Mouse (Mus musculus) limb, embryonic 14.5 days (tissue): ENCODE data around the gene Gm12794. TPM values are rescaled to one million over a fixed set of nuclear protein-coding genes. Genes with fewer than 3 reads are reported as not detected.
"Not testable (repeated sequence)": the region's sequence is repeated elsewhere in the genome, so short reads cannot be mapped to it uniquely, and the experiment has no call there.

Experiments
- ATAC-seq: fragments of 200-750 bp; cut with Nextera tagmentation; 2 replicates; pipeline ENCODE4 v1.8.0; 2017; ENCODE audit warnings: low read depth, moderate number of reproducible peaks, moderate TSS enrichment; ENCODE audit not compliant: low FRiP score
- DNase-seq: peaks from one replicate; pipeline ENCODE4 v3.0.0-alpha.2; 2015; ENCODE audit warnings: low spot score
- H3K27ac ChIP-seq: fragments of 300-500 bp; sonication (generic); replicated peaks from 2 replicates; pipeline ENCODE4 v1.5.1; 2014; ENCODE audit warnings: low read depth, mild to moderate bottlenecking, low read length, moderate library complexity, mixed read lengths
- H3K27me3 ChIP-seq: fragments of 300-500 bp; sonication (generic); 2 replicates; pipeline ENCODE4 v1.6.1; 2014; ENCODE audit warnings: low read length, mixed read lengths; ENCODE audit not compliant: control insufficient read depth, insufficient read depth
- H3K36me3 ChIP-seq: fragments of 300-500 bp; sonication (generic); 2 replicates; pipeline ENCODE4 v1.6.1; 2014; ENCODE audit warnings: mild to moderate bottlenecking, low read length, moderate library complexity, mixed read lengths; ENCODE audit not compliant: control insufficient read depth, insufficient read depth
- H3K4me1 ChIP-seq: fragments of 300-500 bp; sonication (generic); 2 replicates; pipeline ENCODE4 v1.6.1; 2014; ENCODE audit warnings: antibody characterized with exemption, low read length, mixed read lengths; ENCODE audit not compliant: control insufficient read depth, insufficient read depth
- H3K4me2 ChIP-seq: fragments of 300-500 bp; sonication (generic); replicated peaks from 2 replicates; pipeline ENCODE4 v1.6.1; 2014; ENCODE audit warnings: low read depth, mild to moderate bottlenecking, low read length, moderate library complexity; ENCODE audit not compliant: severe bottlenecking
- H3K4me3 ChIP-seq: fragments of 300-500 bp; sonication (generic); replicated peaks from 2 replicates; pipeline ENCODE4 v1.5.1; 2014; ENCODE audit warnings: low read length
- H3K9ac ChIP-seq: fragments of 300-500 bp; sonication (generic); 2 replicates; pipeline ENCODE4 v1.6.1; 2014; ENCODE audit warnings: mild to moderate bottlenecking, low read depth, low read length, moderate library complexity; ENCODE audit not compliant: severe bottlenecking
- H3K9me3 ChIP-seq: fragments of 300-500 bp; sonication (generic); 2 replicates; pipeline ENCODE4 v1.6.1; 2016; ENCODE audit warnings: low read length; ENCODE audit not compliant: control insufficient read depth
- POLR2A ChIP-seq: fragments of 200-500 bp; IDR thresholded peaks from 2 replicates; pipeline ENCODE4 v1.8.0; 2012; ENCODE audit warnings: inconsistent platforms, mild to moderate bottlenecking, moderate library complexity, borderline replicate concordance; ENCODE audit not compliant: insufficient read depth, insufficient read length; ENCODE audit errors: extremely low read depth
- WGBS: fragments of 180-500 bp; shearing (Covaris S2); extraction: QIAGEN DNeasy Blood & Tissue Kit; methylation state at CpG from one replicate; pipeline ENCODE4 v1.1.7; 2014; 5-methylcytosine and 5-hydroxymethylcytosine counted together
- polyA plus RNA-seq, 2 experiments: library from polyadenylated mRNA; depleted of rRNA in 1 of 2; stranded (reverse) in 1 of 2; unstranded in 1 of 2; fragments of >200 nt; fragmentation: Nextera tagmentation in 1 of 2; extraction: Ambion mirVana in 1 of 2; gene quantifications; 2 replicates each; pipeline versions ENCODE4 v1.2.1 to v1.2.3; 2012 to 2014

Gene Gm12794
- polyA plus RNA-seq (2012; rRNA removed) (not detected in 2 replicates), polyA plus RNA-seq (2014; fragmentation: Nextera tagmentation; extraction: Ambion mirVana) (not detected in 2 replicates)

DNA sequence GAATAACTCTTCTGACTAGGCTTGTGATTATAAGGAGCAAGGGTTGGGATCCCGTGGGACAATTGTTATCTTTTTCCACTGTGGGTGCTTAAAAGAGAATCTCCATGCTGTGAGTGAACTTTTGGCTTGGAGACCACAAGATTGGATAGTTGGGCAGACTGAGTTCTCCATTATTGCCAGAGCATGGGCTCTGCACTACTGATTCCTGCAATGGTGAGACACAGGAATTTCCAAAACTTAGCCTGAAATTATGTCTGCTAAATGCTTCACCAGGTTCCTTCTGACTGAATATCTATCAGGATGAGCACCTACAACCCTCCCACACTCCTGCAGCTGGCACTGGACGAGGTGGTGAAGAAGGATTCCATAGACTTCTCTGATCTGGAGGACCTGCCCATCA lies at the start of gene Gm12794:
Gene Gm12794 (plus strand): TSS at position 301 of the 400 bp plus-strand sequence.
- not testable (repeated sequence) for DNase-seq, ATAC-seq, H3K27ac ChIP-seq, H3K27me3 ChIP-seq, H3K36me3 ChIP-seq, H3K4me3 ChIP-seq, H3K4me2 ChIP-seq, H3K4me1 ChIP-seq, H3K9me3 ChIP-seq, H3K9ac ChIP-seq
- 75% methylated on average over 2 of the region's 2 CpGs for WGBS

DNA sequence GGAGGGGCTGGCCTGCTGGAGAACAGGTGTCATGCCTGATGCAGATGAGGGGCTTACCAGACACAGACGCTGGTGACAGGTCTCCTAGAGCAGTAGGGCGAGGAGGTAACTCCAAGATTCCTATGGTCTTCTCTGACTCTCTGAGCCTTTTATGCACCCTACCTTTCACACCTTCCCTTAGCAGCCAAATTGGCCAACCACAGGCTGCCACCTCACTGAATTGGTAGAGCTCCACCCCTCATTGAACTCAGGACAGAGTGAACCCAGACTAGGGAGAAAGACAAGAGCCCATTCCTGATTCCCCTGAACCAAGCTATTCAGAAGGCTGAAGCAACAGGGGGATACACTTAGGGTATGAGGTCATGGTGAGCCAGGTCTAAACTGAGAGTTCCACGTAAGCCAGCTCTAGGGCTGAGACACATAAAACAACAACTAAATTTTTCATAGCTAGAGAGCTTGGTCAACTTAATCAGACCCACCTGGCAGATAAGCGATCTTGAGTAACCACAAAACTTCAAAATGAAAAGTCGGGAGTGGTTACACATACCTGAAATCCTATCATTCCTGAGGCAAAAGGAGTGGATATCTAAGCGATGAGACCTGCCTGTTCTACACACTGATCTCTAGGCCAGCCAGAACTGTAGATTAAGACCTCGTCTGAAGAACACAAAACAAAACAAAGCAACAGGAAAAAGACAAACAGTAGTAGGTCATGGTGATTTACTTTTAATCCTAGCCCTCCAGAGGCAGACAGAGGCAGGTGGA lies 46.4 kb upstream of the Gm12794 start, which contains the start of gene C130073F10Rik:
Gene C130073F10Rik (minus strand): TSS at position 134 of the 765 bp plus-strand sequence.
- H3K9me3 ChIP-seq: no peaks in the 10 kb centered on the region
- no peak within 1 kb of the TSS for H3K4me2 ChIP-seq
- no peak within 1 kb of the TSS for H3K9ac ChIP-seq
- no peaks in the 10 kb centered on the region for H3K27me3 ChIP-seq
- no peak within 1 kb of the TSS for H3K4me3 ChIP-seq
- H3K4me1 ChIP-seq: no peaks in the 10 kb centered on the region
- DNase-seq (no peak), ATAC-seq (no peak)
- 77% methylated on average over 7 of the region's 7 CpGs for WGBS
- no peaks in the 10 kb centered on the region for H3K36me3 ChIP-seq
- H3K27ac ChIP-seq: no peak within 1 kb of the TSS
- TF ChIP-seq POLR2A: no peak

DNA sequence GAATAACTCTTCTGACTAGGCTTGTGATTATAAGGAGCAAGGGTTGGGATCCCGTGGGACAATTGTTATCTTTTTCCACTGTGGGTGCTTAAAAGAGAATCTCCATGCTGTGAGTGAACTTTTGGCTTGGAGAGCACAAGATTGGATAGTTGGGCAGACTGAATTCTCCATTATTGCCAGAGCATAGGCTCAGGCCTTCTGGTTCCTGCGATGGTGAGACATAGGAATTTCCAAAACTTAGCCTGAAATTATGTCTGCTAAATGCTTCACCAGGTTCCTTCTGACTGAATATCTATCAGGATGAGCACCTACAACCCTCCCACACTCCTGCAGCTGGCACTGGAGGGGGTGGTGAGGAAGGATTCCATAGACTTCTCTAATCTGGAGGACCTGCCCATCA lies 31.4 kb upstream of the Gm12794 start, which contains the start of gene Gm12800:
Gene Gm12800 (plus strand): TSS at position 301 of the 400 bp plus-strand sequence.
- not testable (repeated sequence) for H3K9me3 ChIP-seq, H3K4me2 ChIP-seq, H3K4me1 ChIP-seq, H3K27ac ChIP-seq, H3K4me3 ChIP-seq, ATAC-seq, H3K36me3 ChIP-seq, H3K27me3 ChIP-seq, H3K9ac ChIP-seq, DNase-seq
- WGBS: 91% methylated on average over 1 of the region's 2 CpGs

DNA sequence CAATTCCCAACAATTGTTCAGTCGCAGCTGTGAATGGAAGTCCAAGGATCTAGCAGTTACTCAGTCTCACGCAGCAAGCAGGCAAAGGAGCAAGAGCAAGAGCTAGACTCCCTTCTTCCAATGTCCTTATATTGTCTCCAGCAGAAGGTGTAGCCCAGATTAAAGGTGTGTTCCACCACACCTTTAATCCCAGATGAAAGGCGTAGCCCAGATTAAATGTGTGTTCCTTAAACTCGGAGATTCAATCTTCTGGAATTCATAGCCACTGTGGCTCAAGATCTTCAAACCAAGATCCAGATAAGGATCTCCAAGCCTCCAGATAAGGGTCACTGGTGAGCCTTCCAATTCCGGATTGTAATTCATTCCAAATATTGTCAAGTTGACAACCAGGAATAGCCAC lies 40.7 kb downstream of the Gm12794 start, which contains the start of gene Gm12790:
Gene Gm12790 (minus strand): TSS at position 101 of the 400 bp plus-strand sequence.
- not testable (repeated sequence) for H3K9me3 ChIP-seq, DNase-seq, H3K4me1 ChIP-seq, H3K9ac ChIP-seq, H3K4me3 ChIP-seq, H3K36me3 ChIP-seq, ATAC-seq, H3K4me2 ChIP-seq, H3K27ac ChIP-seq, H3K27me3 ChIP-seq
- no CpG with 5 or more reads among the region's 5 CpGs for WGBS

DNA sequence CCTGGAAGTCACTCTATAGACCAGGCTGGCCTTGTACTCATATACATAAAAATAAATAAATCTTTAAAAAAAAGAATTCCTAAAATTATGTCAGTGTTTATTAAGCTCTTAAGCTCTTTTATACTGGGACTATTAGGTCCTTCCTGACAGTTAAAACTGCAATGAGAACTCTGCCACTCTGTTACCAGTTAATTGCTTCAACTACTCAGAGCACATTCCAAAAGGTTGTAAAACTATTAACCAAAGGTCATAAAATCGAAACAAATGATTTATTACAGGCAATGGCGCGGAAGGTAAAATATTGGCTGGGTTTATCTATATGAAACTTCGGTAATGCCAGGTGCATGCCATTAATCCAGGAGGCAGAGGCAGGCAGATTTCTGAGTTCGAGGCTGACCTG lies 45.5 kb downstream of the Gm12794 start:
- H3K36me3 ChIP-seq: no peaks in the 10 kb centered on the region
- no peaks in the 10 kb centered on the region for H3K9me3 ChIP-seq
- H3K4me1 ChIP-seq: no peaks in the 10 kb centered on the region
- H3K9ac ChIP-seq: no peak overlapping the region
- no peak overlapping the region for H3K27ac ChIP-seq
- no peaks in the 10 kb centered on the region for H3K27me3 ChIP-seq
- DNase-seq (no peak), ATAC-seq (no peak)
- 49% methylated on average over 5 of the region's 5 CpGs for WGBS
- TF ChIP-seq POLR2A: no peak
- H3K4me2 ChIP-seq: no peak overlapping the region
- H3K4me3 ChIP-seq: no peak overlapping the region

DNA sequence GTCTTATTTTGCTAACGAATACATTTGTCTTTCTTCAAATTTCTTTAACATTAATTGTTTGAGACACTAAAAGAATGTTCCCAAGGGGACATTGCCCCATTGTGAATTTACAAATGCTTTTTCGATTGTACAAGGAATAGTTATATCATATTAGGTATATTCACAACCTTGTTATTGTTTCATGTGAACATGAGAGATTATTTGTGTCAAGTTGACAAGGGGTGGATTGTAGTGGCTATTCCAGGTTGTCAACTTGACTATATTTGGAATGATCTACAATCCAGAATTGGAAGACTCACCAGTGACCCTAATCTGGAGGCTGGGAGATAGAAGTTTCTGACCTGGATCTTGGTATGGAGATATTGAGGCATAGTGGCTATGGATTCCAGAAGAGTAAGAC lies 46.1 kb downstream of the Gm12794 start, which contains the start of gene Gm12789:
Gene Gm12789 (plus strand): TSS at position 301 of the 400 bp plus-strand sequence.
- H3K4me2 ChIP-seq, H3K36me3 ChIP-seq, DNase-seq, H3K27ac ChIP-seq, H3K9me3 ChIP-seq, H3K4me1 ChIP-seq, H3K4me3 ChIP-seq, H3K27me3 ChIP-seq, H3K9ac ChIP-seq, ATAC-seq: not testable (repeated sequence)
- WGBS: 85% methylated on average over 2 of the region's 2 CpGs

Other genes with a start within 250 kb of the Gm12794 start
- gene Lepr, start 223.0 kb upstream of the Gm12794 start, polyA plus RNA-seq (2012; rRNA removed): 10.3 and 13.0 TPM in 2 replicates
- gene Lepr, start 223.0 kb upstream of the Gm12794 start, polyA plus RNA-seq (2014; fragmentation: Nextera tagmentation; extraction: Ambion mirVana): 12.8 and 16.1 TPM in 2 replicates
- gene B020004J07Rik, start 96.4 kb upstream of the Gm12794 start, polyA plus RNA-seq (2012; rRNA removed): 0.08 TPM in 1 of 2 replicates, not detected in the other
- not detected in 2 replicates for gene B020004J07Rik, start 96.4 kb upstream of the Gm12794 start, polyA plus RNA-seq (2014; fragmentation: Nextera tagmentation; extraction: Ambion mirVana)
- 0.06 TPM in 1 of 2 replicates, not detected in the other for gene C130073F10Rik, start 46.6 kb upstream of the Gm12794 start, polyA plus RNA-seq (2012; rRNA removed)
- gene C130073F10Rik, start 46.6 kb upstream of the Gm12794 start, polyA plus RNA-seq (2014; fragmentation: Nextera tagmentation; extraction: Ambion mirVana): 0.34 TPM in 1 of 2 replicates, not detected in the other
- gene Gm12800, start 31.3 kb upstream of the Gm12794 start, polyA plus RNA-seq (2012; rRNA removed): not detected in 2 replicates
- gene Gm12800, start 31.3 kb upstream of the Gm12794 start, polyA plus RNA-seq (2014; fragmentation: Nextera tagmentation; extraction: Ambion mirVana): not detected in 2 replicates
- gene Gm12790, start 40.6 kb downstream of the Gm12794 start, polyA plus RNA-seq (2012; rRNA removed): not detected in 2 replicates
- not detected in 2 replicates for gene Gm12790, start 40.6 kb downstream of the Gm12794 start, polyA plus RNA-seq (2014; fragmentation: Nextera tagmentation; extraction: Ambion mirVana)
- gene Gm12789, start 46.2 kb downstream of the Gm12794 start, polyA plus RNA-seq (2012; rRNA removed): not detected in 2 replicates
- gene Gm12789, start 46.2 kb downstream of the Gm12794 start, polyA plus RNA-seq (2014; fragmentation: Nextera tagmentation; extraction: Ambion mirVana): not detected in 2 replicates
- gene Pde4b, start 147.1 kb downstream of the Gm12794 start, polyA plus RNA-seq (2012; rRNA removed): 14.4 and 14.6 TPM in 2 replicates
- gene Pde4b, start 147.1 kb downstream of the Gm12794 start, polyA plus RNA-seq (2014; fragmentation: Nextera tagmentation; extraction: Ambion mirVana): 18.3 and 21.1 TPM in 2 replicates